Mouse (Mus musculus) adipocyte (in vitro differentiated cells): ENCODE results near the gene R3hdm2.

ENCODE experiments used
- DNase-seq: peaks from one replicate; pipeline ENCODE4 v3.0.0-alpha.2; 2016; ENCODE audit warnings: low spot score

Gene R3hdm2

DNA sequence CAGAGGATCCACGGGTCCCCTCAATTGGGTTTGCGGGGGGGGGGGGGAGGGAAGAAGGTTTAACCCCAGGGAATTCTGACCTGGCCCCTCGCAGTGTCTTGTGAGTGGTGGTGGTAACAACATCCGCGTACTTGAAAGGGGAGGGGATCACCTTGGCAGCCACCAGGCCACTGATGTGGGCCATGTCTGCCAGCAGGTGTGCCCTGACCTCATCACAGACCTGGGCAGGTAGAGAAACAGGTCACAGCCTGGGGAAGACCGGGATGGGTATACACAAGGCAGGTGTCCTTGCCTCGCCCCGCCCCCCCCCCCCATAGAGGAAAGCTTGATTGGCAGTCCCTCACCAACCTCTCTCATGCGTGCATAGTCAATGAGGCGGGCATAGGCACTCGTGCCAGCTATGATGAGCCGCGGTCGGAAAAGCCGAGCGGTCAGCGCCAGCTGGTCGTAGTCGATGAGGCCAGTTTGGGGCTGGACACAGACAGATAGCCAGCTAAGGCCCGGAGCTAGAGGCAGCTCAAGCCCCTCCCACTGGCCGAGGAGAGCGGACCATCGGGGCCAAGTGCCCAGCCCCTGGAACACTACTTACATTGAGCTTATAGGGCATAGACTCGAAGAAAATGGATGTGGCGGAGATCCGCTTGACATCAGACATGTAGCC is 139.0 kb downstream of the R3hdm2 start:
- DNase-seq = no peak

DNA sequence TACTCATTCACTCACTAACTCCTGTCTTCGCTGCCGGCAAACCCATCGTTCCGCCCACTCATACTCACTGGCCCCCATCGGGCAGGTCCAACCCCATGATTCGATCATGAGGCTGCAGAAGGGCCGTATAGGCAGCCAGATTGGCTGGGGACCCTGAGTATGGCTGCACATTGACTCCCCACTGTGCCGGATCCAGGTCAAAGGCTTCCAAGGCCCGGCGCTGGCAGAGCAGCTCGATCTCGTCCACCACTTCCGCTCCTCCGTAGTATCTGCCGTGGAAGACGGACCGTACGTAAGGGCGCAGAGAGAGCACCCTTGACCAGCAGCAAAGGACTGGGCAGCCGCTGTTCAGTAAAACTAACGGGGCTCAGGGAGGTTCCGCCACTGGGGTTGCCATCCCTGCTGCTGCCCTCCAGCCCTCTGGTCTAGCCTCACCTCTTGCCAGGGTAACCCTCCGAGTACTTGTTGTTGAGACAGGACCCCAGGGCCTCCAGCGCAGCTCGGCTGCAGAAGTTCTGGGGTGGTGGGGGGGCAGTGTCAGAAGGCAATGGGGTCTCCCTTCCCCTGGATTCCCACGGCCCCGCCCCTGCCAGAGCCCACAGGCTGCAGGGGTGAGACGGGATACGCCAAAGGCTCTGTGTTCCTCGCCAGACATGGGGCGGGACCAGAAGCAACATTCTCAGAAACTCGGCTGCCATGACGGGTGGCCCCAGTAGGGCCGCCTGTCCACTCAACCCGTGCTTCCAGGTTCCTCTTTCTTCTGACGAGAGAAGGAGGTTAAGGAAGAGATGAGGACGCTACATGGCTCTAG is 140.0 kb downstream of the R3hdm2 start:
- DNase-seq = no peak

DNA sequence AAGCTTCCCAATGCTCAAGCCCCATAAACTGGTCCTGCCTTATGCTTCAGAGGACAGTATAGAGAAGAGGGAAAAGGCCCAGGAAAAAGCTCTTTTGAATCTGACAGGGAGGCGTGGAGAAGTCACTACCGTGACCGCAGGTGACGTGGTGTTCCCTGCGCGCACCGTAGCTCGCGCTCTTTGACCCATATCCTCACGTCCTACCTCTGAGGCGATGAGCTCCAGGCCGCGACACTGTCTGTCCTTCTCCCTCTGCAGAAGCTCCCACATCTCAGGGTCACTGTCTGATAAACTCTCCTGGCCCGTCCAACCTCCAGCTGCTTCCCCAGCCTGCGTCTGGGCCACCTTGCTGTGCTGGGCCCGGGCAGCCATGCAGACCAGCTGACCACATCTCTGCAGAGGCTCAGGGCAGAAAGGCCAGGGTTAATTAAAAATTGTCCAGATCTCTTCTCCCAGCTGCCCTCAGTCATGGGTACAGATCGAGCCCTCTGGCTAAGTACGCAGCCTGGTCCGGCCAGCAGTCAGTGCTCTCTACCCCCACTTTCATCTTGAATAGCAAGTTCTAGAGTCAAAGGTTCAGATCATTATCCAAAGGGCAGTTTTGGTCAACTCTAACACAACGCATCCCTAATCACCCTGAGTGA is 140.7 kb downstream of the R3hdm2 start:
- no peak for DNase-seq

DNA sequence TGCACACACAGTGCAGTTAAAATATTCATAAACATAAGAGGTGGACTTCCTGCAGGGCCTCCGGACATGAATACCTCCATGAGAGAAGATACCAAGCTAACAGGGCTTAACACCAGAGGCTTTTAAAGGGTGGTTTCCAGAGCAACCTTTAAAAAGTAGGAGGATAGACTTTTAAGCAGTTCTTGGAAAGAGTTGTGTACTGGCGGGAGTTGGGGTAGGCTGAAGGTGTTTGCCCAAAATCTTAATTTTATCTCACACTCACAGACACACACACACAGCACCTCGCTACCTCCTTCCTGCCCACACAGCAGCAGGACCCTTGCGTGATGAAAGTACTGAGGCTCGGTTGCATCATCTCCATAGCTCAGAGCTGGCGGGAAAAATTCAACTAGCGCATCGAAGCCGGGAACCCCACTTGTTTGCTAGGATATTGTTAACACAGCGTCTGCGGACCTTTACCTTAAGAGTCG is 141.5 kb downstream of the R3hdm2 start:
- DNase-seq = peak; percentile 26

DNA sequence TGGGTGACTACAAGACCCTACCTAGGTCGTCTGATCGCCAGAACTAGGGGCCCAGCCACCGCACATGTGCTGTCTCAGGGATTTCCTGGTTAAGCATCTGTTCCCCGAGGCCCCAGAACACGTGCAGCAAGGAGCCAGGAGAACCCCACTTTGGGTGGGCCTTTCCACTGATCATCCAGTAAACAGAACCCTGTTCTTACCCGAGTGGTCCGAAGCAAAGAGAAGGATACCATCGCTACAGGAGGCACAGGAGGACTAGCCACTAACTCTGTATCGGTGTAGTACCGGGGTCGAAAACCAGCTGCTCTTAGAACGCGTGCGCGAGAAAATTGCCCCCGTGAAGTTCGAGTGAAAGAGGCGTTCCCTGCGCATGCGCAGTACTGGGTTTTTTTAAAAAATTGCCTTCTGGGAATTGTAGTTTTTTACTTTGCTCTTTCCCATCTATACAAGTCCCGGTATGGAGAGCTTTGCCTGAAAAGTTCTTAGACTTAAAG is 142.0 kb downstream of the R3hdm2 start, which contains the start of gene Shmt2:
Gene Shmt2, minus strand, starts transcription at position 357 of the 494 bp plus-strand sequence.
- DNase-seq = peak; percentile 90

- DNase-seq = no peak
Measured at GRCm38 (mm10) chr10:127524646-127525255, 144.6 kb downstream of the R3hdm2 start.

DNA sequence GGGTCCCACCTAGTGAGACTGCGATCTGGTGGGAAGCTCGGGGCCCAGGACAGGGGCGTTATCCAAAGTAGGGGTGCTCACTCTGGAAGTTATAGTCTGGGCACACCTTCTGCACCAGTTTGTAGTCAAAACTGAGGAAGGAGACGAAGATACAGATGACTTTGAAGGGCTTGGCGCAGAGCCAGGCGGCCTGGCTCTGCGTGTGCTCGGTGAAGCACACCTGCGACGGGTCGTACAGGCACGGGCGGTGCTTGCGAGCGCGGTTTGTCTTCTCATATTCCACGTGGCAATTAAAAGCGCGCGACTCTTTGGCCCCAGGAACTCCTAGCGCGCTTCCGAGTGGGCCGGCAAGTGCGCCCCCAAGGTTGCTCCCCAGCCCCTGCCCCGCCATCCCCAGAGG is 145.9 kb downstream of the R3hdm2 start:
- no peak for DNase-seq

DNA sequence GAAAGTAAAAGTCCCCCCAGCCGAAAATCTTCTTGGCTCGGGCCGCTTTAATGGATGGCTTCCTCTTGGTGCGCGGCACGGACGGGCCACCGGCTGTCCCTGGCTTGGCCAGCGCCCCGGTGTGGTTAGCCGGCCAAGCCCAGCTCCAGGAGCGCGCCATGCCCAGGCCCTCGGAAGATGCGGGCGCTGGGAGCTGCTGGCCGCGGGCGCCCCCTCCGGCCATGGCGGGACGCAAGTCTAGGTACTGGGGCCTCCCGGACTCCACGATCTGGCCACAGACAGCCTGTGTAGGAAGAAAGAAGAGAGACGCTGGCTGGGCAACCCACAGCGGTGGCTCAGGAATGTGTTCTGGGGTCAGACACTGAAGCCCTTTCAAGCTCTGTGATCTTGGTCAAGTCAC is 146.6 kb downstream of the R3hdm2 start:
- DNase-seq = no peak

DNA sequence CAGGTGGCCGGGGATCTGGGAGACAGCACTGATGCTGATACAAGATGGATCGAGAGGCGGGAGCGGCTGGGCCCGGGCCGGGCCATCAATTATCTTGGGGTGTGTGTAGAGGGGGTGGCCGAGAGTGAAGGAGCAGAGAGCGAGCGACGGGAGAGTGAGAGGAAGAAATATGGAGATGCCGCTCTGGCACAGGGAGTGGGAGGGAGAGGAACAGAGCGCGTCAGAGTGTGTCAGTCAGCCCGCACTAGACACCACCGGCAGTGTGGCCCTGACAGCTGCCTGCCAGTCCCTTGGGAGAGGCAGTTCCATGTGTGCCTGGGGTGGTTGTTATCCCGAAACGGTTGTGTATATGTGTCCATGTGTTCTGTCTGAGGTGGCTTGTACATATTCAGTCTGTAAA is 147.4 kb downstream of the R3hdm2 start:
- no peak for DNase-seq

- DNase-seq = no peak
Measured at GRCm38 (mm10) chr10:127530945-127531344, 150.8 kb downstream of the R3hdm2 start.

- DNase-seq = no peak
Measured at GRCm38 (mm10) chr10:127531548-127531947, 151.4 kb downstream of the R3hdm2 start.

DNA sequence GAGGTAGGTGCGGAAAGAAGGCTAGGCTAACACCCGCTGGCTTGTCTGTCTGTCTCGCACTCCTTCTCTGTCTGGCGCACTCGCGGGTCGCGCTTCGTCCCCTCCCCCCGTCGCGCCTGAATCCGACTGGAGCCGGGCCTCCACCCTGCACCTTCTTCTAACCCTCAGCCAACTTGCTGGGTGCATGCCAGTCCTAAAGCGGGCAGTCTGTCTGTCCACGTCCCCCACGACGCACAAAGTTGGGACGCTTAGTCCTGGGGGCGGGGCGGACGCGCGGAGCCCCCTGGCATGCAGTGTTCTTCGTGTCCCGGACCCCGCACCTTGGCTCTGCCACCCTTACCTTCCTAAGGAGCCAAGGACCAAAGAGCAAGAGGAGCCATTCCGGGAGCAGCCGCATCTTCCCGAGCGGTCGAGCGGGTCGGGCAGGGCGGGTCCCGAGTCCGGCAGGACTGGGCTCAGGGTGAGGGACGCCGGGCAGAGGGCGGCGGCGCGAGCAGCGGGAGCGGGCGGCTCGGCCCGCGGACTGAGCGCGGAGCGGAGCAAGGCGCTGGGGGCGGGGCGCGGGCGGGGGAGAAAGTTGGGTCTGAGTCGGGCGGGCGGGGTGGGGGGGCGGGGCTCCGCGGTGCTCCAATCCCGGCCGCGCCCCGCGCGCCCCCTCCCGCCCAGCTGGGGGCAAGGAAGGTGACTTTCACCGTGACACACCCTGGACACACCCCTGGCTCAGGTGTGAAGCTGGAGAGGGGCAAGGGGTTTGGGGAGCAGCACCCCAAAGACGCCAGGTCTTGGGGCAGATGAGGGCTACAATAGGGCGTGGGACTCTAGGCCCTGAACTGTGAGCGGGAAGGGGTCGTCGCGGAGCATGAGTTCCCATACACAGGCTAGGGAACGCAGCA is 154.2 kb downstream of the R3hdm2 start, which contains the start of gene Nxph4:
Gene Nxph4, minus strand, starts transcription at position 524 of the 893 bp plus-strand sequence.
- no peak for DNase-seq

GRCm38 (mm10) chr10:127534929-127535384 is 154.8 kb downstream of the R3hdm2 start:
- no peak for DNase-seq

GRCm38 (mm10) chr10:127536586-127537314 is 156.6 kb downstream of the R3hdm2 start:
- peak; percentile 47 for DNase-seq

- peak; percentile 71 for DNase-seq
Measured at GRCm38 (mm10) chr10:127537854-127538583, 157.9 kb downstream of the R3hdm2 start.

DNA sequence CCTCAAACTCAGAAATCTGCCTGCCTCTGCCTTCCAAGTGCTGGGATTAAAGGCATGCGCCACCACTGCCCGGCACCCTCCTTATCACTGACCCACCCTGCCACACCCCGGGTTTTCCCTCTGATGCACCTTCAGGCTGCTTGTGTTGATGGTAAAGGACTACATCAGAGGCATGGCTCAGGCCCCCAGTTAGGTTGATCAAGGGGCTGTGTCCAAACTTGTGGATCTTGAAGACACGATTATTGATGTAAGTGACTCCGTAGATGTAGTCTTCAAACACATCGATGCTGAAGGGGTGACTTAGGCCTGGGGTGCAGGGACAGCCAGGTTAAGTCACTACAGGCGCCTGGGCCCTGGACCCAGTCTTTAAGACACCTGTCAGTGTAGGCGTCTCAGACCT is 161.4 kb downstream of the R3hdm2 start:
- no peak for DNase-seq

DNA sequence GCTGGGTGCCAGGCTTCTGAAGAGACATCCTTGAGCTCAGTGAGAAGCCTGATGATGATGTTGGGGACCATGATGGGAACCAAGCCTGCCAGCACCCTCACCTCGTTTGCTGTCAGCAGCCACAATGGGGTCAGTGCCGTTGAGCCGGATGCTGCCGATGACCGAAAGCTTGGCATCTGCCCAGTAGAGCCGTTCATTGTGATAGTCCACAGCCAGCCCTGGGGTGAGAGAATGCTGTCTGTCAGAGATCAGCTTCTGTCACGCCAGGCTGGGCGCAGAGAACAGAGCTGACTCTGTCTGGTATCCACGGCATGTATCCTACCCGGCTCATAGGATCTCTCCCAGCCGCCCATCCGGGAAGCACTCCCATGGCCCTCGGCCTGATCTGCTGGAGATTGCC is 162.0 kb downstream of the R3hdm2 start:
- DNase-seq = no peak

DNA sequence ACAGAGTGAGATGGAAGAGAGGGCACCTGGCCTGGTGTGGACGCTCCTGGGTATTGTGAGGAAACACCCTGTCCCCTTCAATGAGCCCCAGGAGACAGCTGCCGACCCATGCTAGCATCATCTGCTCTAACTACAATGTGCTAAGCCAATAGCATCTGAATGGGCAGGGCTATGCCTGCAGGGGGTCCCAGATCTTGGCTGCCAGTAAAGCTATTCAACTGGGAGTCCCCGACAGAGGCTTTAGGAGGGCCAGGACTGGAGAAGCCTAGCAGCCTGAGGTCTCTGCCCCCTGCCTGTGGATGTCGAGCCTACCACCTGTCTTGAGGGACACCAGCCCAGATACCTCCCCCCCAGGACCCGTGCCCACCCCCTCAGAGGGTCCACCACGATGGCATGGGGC is 162.6 kb downstream of the R3hdm2 start:
- DNase-seq = no peak

DNA sequence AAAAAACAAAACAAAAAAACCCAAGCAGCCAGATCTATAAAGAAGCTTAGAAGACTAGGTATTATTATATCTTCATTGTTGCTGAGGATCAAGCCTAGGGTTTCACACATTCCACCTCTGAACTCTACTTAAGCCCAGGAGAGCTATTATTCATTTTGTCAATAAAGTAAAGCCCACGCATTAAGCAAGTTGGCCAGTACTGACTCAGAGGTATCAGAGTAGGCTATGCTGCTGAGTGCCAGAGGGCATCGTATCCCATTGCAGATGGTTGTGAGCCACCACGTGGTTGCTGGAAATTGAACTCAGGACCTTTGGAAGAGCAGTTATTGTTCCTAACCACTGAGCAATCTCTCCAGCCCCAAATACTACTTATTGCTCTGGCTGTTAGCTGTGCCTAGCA is 163.8 kb downstream of the R3hdm2 start:
- no peak for DNase-seq

DNA sequence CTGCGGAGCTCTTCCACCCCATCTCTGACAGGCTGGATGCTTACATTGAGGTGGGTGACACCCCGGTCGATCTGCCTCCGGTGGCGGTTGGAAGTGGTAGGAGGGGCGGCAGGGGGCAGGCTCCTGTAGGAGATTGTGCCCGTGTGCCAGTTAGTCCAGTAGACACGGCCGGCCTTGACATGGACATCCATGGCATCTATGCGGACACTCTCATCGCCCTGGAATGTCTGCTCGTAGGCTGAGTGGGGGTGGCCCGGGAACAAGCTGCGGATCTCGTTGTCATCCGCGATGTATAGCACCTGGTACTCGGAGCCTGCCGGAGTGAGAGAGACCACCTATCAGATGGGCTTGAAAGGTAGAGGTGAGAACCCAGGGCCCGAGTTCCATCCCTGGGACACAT is 164.2 kb downstream of the R3hdm2 start:
- DNase-seq = no peak
